Mouse (Mus musculus): ENCODE data around the gene Smyd4.

The Smyd4 gene

GRCm38 (mm10) chr11:75348199-75348889 is at the start of gene Smyd4, which contains the start of gene Rpa1:
TSS of gene Smyd4 (plus strand) at chr11:75348433.
TSS of gene Rpa1 (minus strand) at chr11:75348324.
- peak; percentile 81 to 92 for DNase-seq (ENCODE audit: low spot score in 2 of 2)

- no peak for DNase-seq (ENCODE audit: low spot score in 2 of 2)
Observed at GRCm38 (mm10) chr11:75298491-75298890, 49.7 kb upstream of the Smyd4 start.

- no peak for DNase-seq (ENCODE audit: low spot score in 2 of 2)
Observed at GRCm38 (mm10) chr11:75299786-75300185, 48.4 kb upstream of the Smyd4 start.

GRCm38 (mm10) chr11:75300954-75301353 is 47.3 kb upstream of the Smyd4 start:
- DNase-seq (ENCODE audit: low spot score in 2 of 2) = no peak

- DNase-seq (ENCODE audit: low spot score in 2 of 2) = no peak
Observed at GRCm38 (mm10) chr11:75304797-75305196, 43.4 kb upstream of the Smyd4 start.

GRCm38 (mm10) chr11:75308650-75309049 is 39.6 kb upstream of the Smyd4 start:
- no peak for DNase-seq (ENCODE audit: low spot score in 2 of 2)

- no peak for DNase-seq (ENCODE audit: low spot score in 2 of 2)
Observed at GRCm38 (mm10) chr11:75310813-75311212, 37.4 kb upstream of the Smyd4 start.

GRCm38 (mm10) chr11:75311751-75312150 is 36.5 kb upstream of the Smyd4 start:
- no peak for DNase-seq (ENCODE audit: low spot score in 2 of 2)

GRCm38 (mm10) chr11:75313834-75314233 is 34.4 kb upstream of the Smyd4 start:
- no peak for DNase-seq (ENCODE audit: low spot score in 2 of 2)

GRCm38 (mm10) chr11:75318351-75319221 is 29.6 kb upstream of the Smyd4 start:
- no peak for DNase-seq (ENCODE audit: low spot score in 2 of 2)

- DNase-seq (ENCODE audit: low spot score in 2 of 2) = no peak
Observed at GRCm38 (mm10) chr11:75319246-75319645, 29.0 kb upstream of the Smyd4 start.

- no peak for DNase-seq (ENCODE audit: low spot score in 2 of 2)
Observed at GRCm38 (mm10) chr11:75323326-75323737, 24.9 kb upstream of the Smyd4 start.

- DNase-seq (ENCODE audit: low spot score in 2 of 2) = no peak
Observed at GRCm38 (mm10) chr11:75324433-75324832, 23.8 kb upstream of the Smyd4 start.

- no peak for DNase-seq (ENCODE audit: low spot score in 2 of 2)
Observed at GRCm38 (mm10) chr11:75325116-75325968, 22.9 kb upstream of the Smyd4 start.

GRCm38 (mm10) chr11:75325969-75326311 is 22.3 kb upstream of the Smyd4 start:
- DNase-seq (ENCODE audit: low spot score in 2 of 2) = no peak

- no peak for DNase-seq (ENCODE audit: low spot score in 2 of 2)
Observed at GRCm38 (mm10) chr11:75336676-75337075, 11.6 kb upstream of the Smyd4 start.

- no peak for DNase-seq (ENCODE audit: low spot score in 2 of 2)
Observed at GRCm38 (mm10) chr11:75337246-75337645, 11.0 kb upstream of the Smyd4 start.

- no peak for DNase-seq (ENCODE audit: low spot score in 2 of 2)
Observed at GRCm38 (mm10) chr11:75340076-75340475, 8.2 kb upstream of the Smyd4 start.

- DNase-seq (ENCODE audit: low spot score in 2 of 2) = no peak
Observed at GRCm38 (mm10) chr11:75340698-75341345, 7.4 kb upstream of the Smyd4 start.

- no peak for DNase-seq (ENCODE audit: low spot score in 2 of 2)
Observed at GRCm38 (mm10) chr11:75343096-75343495, 5.1 kb upstream of the Smyd4 start.

GRCm38 (mm10) chr11:75344163-75344562 is 4.1 kb upstream of the Smyd4 start:
- DNase-seq (ENCODE audit: low spot score in 2 of 2) = no peak

- no peak for DNase-seq (ENCODE audit: low spot score in 2 of 2)
Observed at GRCm38 (mm10) chr11:75344716-75345115, 3.5 kb upstream of the Smyd4 start.
